Mouse (Mus musculus) olfactory bulb, adult 2 months (tissue): ENCODE results near the gene Arl4a.

Experiments
- CTCF ChIP-seq: fragments of 200-500 bp; IDR thresholded peaks from 2 replicates; pipeline ENCODE4 v1.5.1; 2012; ENCODE audit warnings: low read depth, mild to moderate bottlenecking, low read length, moderate library complexity; ENCODE audit not compliant: insufficient read depth
- POLR2A ChIP-seq: fragments of 200-500 bp; IDR thresholded peaks from 2 replicates; pipeline ENCODE4 v1.6.1; 2012; ENCODE audit warnings: mild to moderate bottlenecking, low read depth, low read length, moderate library complexity; ENCODE audit not compliant: insufficient read depth

DNA sequence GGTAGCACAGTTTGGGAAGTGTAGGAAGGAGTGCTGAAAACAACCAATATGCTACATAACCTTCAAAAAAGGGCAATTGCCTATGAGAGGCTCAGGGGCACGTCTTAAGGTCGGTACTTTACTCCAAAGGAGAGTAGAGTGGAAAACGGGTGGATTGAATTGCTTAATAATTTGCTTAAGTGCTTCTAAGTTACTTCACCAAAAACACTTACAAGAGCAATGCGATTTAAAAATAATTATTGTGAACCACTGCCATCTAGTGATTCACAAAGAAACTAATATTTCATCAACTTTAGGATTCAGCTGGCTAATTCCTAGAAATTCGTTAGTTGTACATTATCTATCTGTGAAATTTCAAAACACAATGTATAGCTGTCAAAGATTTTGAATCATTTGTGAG is 35.8 kb upstream of the Arl4a start:
- no peak for TF ChIP-seq POLR2A
- no peak for TF ChIP-seq CTCF
